Mouse (Mus musculus) left cerebral cortex, postnatal 25 days (tissue): Measurements from ENCODE around the gene Pcnt. TPM values are rescaled to one million over a fixed set of nuclear protein-coding genes. Genes with fewer than 3 reads are reported as not detected.

Experiments
- DNase-seq, 2 experiments: peaks; one replicate each; pipeline ENCODE4 v3.0.0; 2022; ENCODE audit warnings: low spot score in 2 of 2, mixed read lengths in 1 of 2
- intact Hi-C: fragments of 180-260 bp; cut with DNase I; formaldehyde crosslinking; loops from one replicate; pipeline ENCODE4 v1.15.1; 2025
- total RNA-seq, 2 experiments: library from RNA; stranded (reverse); gene quantifications; 2 replicates each; pipeline ENCODE4 v1.2.3; 2021

Gene Pcnt
- total RNA-seq, 2 experiments from 2014 or later: 20.0 to 20.3 TPM

DNA sequence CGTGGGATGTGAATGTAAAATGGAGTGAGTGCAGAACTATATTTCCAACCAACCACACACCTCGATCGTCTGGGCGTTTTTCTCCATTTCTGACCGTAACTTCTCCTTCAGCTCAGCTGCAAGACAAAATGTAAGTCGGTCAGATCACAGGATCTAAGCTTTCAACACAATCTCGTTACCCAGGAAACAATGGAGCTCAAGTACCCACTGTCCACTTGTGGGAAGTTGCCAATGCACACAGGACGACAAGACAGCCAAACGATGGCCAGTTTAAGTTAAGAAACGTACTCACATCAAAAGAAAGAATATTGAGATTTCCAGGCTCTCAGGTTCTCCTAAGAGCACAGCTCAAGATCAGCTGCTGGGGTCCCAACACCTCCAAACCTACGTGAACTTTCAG is 8.7 kb downstream of the Pcnt start:
- intact Hi-C loops: no loop called here
- no peak for DNase-seq

DNA sequence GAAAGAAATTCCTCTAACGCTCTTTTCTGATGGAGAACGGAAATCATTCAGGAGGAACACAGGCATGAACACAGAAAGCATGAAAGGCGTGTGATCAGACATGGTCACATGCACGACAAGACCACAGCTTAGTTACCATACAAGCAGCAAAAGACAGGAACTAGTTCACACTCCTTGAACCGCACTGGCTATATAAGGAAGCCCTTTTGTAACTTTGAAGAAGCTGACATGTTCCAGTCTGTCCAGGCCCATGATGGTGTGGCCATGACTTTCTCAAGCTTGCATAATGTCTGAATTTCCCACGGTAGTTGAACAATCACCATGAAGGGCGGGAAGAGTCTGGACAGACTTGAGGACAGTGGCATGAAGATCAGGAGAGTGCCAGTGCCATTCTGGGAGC is 16.9 kb downstream of the Pcnt start:
- DNase-seq: no peak
- intact Hi-C loops: no loop called here

DNA sequence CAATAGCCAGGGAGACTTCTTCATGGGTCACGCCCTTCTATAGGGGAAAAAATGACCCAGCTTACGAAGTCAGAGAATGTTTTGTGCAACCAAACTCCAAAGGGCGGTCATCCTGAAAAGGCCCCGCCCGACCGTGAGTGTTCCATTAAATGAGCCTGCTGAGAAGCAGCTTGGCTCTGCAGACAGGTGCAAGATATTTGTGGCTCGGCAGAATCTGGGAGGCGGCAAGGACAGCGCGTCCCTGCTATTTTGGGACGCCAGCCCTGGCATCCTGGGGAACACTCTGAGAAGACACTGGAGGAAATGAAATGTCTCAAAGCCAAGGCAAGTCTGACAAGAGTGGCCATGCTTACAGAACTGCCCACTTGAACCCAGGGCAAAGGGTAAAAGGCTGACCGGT is 25.8 kb downstream of the Pcnt start:
- peak; percentile 58 to 79 for DNase-seq
- intact Hi-C loops: no loop called here

DNA sequence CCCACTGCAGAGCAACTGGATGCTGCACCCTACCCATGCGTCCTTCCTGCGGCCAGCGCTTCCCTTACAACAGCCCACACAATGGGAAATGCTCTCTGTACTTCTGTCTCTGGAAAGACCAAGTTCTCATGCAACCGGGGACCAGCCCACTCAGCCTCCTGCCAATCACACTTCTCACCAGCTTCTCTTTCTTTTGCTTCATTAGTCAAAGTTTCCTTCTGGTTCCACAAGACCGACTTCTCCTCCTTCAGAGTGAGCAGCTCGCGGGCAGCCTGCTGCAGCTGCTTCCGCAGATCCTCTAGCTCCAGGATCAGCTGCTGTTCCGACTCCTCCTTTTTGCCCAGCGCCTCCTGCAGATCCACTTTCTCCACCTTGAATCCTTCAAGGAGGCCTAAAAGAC is 34.1 kb downstream of the Pcnt start:
- intact Hi-C loops: no loop called here
- DNase-seq: peak in 1 of 2 experiments; percentile 39

DNA sequence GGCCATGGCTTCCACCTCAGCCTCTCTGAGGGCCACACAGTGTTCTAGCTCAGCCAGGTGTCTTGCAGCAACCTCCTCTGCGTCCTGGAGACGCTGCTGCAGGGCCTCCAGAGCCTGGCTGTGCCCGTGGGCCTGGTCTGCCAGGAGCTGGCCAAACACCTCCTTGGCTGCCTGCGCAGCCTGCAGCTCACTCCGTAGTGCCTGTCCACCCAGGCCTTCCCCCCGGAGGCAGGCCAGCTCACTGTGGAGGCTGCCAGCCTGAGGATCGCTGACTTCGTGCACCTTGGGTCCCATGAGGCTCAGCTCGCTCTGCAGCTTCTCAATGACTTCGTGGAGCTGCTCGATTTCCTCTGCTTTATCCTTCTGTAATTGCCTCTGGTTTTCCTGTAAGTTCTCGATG is 50.0 kb downstream of the Pcnt start:
- intact Hi-C loops: no loop called here
- no peak for DNase-seq

DNA sequence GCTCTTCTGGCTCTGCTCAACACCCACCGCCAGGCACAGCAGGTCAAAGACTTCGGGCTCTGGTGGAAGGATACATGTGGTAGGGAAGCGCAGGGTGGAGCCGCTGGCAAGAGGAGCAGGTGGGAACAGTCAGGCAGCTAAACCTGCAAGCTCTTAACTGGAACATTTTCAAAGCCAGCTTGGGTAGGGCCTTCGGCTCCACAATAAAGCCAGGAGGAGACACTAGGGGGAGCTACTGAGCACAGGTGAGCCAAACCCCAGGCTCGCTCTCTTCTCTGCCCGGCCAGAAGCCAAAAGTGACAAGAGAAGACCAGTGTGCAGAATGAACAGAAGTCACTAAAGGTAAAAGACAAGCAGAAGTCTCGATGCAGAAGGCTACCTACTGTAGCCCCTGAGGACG is 50.8 kb downstream of the Pcnt start:
- peak in 1 of 2 experiments; percentile 14 for DNase-seq
- intact Hi-C loops: no loop called here

DNA sequence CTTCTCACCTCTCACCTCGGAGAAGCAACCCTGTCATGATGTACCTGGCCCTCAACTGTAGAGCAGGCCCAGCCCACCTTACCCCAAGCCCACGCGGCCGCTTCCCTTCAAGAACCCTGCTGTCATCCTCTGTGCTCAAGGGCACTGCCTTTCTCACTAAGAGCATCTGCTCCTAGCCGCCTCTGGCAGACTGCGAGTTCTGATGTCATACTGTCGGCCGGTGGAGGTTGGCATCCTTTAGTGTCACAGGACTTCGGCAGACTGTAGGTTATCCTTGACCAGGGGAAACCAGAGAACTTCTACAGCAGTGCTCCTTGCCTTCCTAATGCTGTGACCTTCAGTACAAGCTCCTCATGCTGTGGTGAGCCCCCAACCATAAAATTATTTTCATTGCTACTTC is 51.4 kb downstream of the Pcnt start:
- DNase-seq: no peak
- intact Hi-C loops: no loop called here

DNA sequence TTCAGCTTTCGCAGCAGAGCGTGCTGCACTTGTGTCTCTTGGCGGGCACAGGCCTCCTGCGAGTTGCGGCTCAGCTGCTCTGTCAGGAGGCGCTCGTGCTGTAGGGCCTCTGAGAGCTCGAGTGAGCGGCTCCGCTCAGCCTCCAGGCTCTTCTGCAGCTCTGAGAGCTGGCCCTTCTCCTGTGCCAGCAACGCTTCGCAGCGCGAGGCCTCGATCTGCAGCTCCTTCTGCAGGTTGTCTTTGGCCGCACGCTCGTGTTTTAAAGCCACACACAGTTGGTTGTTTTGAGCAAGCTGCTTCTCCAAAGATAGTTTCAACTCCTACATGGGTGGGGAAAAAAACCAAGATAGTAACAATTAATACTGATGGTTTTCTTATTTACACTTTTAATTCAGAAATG is 67.6 kb downstream of the Pcnt start:
- DNase-seq: no peak
- intact Hi-C loops: no loop called here

DNA sequence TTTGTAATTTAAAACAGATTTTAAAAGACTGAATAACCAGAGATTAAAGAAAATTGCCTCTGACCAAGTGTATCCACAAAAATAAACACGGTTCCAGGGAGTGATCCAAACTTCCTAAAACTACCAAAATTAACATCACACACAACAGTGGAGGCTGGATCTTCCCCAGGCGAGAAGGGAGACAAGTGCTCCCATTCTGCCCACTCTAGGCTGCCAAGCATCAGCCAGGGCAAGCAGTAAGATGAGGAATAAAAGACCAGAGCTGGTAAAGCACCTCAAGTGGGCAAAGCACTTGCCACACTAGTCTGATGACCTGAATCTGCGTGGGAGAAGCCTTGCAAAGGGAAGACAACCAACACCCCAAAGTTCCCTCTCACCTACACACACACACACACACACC is 70.8 kb downstream of the Pcnt start:
- intact Hi-C loops: no loop called here
- peak in 1 of 2 experiments; percentile 56 for DNase-seq

DNA sequence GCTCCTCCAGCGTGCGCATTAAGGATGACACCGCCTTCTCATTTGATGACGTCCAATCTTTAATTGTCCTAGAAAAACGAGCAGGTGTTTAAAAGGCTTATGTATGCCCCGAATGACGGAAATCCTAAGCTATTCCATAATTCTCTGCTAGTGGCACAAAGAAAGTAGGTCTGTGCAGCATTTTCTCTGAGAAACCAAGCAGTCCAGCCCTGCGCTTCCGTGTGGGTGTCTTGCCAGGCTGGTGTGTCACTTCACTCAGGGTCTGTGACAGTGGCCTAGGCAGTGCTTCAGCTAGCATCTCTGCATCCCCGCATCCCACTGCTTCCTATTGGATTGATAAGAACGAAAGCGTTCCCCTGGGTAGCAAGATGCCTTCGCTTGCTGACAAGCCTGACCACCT is 73.8 kb downstream of the Pcnt start:
- peak; percentile 43 to 70 for DNase-seq
- intact Hi-C loops: no loop called here

DNA sequence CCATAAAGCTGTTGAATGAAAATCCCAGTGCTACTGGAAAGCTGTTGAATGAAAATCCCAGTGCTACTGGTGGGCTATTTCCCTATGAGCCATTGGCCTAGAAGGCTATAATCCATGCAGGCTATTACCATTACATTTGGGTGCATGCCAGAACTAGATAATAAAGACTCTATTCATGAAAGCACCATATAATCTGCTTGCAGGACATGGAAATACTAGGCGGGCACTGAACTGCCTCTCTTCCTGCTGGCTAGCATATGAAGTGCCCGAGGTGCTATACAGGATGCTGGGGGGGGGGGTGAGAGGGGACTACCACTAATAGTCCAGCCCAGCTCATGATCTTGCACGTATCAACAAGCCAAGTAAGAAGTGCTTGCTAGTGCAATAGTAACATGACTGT is 79.4 kb downstream of the Pcnt start:
- intact Hi-C loops: no loop called here
- no peak for DNase-seq

DNA sequence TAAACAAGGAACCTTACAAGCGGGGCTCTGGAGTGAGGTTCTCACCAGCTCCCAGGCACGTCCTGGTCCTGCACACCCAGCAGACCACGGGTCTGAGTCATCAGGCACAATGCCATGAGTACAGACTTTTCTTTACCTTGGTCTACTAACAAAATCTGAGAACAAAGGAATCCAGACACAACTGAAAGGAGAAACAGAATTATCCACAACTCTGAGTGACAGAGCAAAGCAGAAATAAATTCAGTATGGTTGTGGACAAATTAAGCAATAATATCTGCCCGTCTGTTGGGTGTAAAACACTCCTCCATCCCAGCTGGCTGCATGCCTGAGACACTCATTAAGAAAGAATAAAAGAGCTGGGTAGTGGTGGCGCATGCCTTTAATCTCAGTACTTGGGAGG is 84.1 kb downstream of the Pcnt start:
- intact Hi-C loops: no loop called here
- peak in 1 of 2 experiments; percentile 61 for DNase-seq

DNA sequence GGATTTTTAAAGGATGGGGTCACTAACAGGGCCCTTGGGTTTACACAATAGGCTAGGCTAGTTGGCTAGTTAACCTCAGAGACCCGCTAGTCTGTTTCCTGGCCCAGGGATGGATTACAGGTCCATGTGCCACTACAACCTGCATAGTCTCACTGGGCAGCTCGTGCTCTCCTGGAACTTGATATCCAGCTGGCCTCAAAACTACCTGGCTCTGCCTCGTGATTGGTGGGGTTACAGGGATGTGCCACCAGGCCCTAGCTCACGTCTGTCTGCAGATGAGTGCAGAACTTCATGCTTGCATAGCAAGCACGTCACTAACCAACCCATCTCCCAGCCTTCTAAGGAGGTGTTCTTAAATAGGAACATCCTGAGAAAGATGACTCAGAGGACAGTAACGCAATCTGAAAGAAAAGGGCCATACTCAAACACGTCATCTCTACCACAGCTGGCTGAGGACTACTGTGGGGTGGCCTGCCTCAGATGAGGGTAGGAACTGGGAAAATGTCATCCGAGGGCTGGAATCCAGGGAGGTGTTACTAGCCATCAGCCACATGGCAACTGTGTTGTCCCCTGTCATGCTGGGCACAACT is 85.2 kb downstream of the Pcnt start:
- intact Hi-C loops: no loop called here
- DNase-seq: peak in 1 of 2 experiments; percentile 69

DNA sequence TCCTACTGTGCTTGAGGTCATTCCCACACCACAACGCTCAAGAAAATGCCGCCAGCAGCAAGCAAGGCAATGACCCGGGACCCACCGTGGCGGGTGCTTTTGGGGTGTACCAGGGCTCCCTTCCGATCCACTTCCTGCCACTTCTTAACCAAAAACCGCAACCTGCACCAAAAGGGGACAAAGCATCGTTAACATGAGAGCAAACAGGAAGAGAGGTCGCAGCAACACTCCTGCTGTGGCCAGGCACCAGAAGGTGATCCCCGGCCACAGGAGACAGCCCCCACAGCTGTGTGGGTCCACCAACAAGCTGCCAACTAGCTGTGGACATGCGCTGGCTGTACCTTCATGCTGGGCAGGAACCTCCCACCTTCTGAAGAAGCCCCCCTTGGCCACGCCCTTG is 87.6 kb downstream of the Pcnt start:
- intact Hi-C loops: no loop called here
- DNase-seq: no peak

DNA sequence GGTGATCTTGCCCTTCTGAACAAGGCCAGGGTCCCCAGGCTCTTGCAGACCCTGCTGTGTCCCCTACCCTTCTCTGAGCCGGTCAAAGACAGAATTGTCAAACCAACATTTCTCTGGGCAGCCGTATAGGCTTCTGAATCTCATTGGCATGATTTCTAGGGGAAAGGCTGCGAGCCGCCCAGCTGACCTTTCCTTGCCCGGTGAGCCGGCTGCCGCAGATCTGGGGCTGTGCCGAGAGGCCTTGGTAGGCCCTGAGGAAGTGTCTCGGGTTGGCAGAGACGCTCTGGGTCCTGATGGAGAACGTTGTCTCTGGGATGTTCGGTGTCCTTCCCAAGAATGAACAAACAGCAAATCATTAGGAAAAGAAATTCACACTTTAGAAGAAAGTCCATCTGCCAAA is 88.6 kb downstream of the Pcnt start:
- no peak for DNase-seq
- intact Hi-C loops: no loop called here

DNA sequence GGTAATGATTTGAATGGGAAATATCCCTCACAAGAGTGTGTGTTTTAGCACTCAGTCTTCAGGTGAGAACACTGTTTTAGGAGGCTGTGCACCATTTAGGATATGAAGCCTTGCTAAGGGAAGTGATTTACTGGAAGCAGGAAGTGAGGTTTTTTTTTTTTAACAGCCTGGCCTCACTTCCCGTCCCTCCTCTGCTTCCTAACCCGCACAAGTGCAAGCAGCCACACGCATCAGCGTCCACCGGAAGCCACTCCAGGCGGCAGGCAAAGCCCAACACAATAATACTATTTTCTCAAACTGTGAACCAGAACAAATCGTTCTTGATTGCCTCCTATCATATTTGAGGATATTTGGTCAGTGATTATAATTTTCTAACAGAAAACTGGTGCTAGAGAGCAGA is 90.6 kb downstream of the Pcnt start:
- intact Hi-C loops: no loop called here
- DNase-seq: no peak

DNA sequence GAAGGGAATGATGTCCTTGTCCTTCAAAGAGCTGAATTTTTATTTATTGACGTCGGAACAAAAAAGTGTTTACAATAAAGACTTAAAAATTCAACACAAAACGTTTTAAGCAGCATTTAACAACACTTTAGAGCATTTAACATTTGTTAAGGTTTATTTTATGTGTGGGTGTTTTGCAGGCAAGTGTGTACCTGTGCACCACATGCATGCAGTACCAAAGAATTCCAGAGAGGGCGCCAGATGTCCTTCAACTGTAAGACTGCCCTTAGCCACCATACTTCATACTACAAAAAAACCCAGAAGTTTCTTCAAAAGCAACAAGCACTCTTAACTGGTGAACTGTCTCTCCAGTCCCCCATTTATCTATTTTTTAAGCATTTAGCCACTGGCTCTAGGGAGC is 96.0 kb downstream of the Pcnt start:
- peak; percentile 45 to 46 for DNase-seq
- intact Hi-C loops: no loop called here

DNA sequence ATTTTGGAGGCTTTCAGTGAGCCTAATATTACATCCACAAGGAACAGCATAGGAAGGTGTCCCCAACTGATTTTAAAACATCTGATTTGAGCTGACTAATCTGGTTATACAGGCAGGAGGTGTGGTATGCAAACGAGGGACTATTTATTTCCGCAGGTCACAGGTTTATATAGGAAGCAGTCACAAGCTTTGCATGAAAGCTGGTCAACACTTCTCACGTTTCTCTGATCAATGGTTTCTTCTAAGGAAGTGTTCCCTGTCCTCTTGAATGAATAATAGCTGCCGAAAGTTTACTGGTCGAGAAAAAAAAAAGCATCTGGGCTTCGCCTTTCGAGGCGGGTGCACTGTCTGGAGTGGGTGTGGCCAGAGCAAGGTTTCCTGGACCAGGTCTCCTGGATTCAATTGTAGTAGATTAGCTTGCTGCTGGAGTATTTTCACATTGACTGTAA is 96.5 kb downstream of the Pcnt start:
- intact Hi-C loops: no loop called here

DNA sequence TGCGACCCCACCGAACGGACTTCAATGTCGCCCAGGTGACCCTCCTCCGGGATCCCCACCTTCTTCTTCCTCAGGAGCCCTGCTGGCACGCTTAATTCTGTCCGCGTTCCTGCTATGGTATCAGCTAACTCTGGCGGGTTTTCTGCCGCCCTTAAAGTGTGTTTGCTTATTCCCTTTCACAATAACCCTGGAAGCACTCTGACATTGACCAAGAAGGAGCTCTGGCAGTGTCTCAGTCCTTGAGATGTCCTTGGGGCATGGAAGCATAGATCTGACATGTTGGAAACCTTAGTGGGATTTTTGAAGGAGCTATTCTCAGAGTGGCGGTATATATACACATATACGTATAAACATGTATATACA is 97.1 kb downstream of the Pcnt start:
- intact Hi-C loops: no loop called here
- DNase-seq: no peak

More for the DNA sequence above, 96.5 kb downstream of the Pcnt start:
- no peak for DNase-seq

DNA sequence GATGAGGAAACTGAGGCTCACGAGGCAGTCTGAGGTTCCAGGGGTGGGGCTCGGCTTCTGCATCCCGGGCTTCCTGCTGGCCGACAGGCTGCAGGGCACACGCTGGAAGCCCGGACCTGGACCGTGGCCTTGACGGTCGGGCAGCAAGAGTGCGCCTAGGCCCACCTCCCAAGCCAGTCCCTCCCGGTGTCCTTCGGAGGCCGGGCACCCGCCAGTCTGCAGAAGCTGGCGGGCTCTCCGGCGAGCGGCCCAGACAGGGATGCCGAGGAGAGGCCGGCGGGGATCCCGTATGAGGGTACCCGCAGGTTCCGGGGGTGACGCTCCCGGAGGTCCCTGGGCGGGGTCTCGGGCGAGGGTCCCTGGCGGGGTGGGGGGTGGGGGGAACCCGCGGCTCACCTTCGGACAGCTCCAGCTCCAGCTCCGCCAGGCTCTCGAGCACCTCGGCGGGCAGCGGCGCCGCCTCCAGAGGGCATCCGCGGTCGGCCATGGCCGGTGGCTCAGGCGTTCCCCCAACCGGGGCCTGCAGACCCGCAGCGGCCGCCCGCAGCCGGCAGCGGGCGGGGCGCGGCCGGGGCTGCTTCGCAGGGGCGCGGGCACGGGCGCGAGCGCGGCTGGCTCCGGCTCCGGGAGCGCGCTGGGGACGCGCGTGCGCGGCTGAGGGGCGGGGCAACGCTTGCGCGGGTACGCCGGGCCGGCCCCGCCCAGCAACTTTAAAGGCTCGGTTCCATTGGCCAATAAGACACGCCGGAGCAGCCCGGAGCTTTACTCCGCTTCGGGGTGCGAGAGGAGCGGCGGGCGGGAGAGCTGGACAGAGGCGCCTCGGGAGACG is 97.7 kb downstream of the Pcnt start, which contains the start of gene Dip2a:
TSS of gene Dip2a (minus strand) at position 581 of the 829 bp plus-strand sequence.
- intact Hi-C loops: no loop called here
- peak; percentile 95 to 96 for DNase-seq

DNA sequence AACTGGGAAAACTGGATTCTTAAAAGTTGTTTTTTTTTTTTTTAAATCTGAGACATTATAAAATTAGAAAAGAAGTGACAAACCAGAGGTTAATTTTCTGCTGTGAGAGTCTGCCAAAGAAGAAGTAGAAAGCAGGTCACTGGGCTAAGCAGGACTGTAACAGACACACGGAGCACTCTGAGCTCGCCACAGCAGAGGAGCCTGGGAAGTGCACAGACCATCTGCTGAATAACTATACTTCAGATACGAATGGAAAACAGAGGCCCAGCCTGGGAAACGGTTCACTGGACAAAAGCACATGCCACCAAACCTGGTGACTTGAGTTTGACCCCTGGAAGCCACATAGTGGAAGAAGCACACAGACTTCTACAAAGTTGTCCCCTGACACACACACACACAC is 108.2 kb downstream of the Pcnt start:
- intact Hi-C loops: no loop called here
- DNase-seq: no peak
